Mouse (Mus musculus) v-Abl transformed pro-B cells (cell line): ENCODE results near the gene Ccl20.

Source experiments
- in situ Hi-C, 2 experiments: fragments of 400-800 bp; cut with MboI; formaldehyde crosslinking; loops; one replicate each; pipeline ENCODE4 v1.15.1; 2025; ENCODE audit not compliant: unreplicated experiment in 2 of 2

Gene Ccl20

GRCm38 (mm10) chr1:83116447-83117137 is at the start of gene Ccl20:
Gene Ccl20 (plus strand): TSS chr1:83116766.
- in situ Hi-C loops: no loop called here

GRCm38 (mm10) chr1:83067205-83067604 is 49.4 kb upstream of the Ccl20 start:
- in situ Hi-C loops: loop anchor here in 1 of 2 experiments (25.0 kb wide), 1 partner anchor 1755 kb away; no protein-coding TSS in a partner anchor

GRCm38 (mm10) chr1:83075526-83076189 is 40.9 kb upstream of the Ccl20 start:
- in situ Hi-C loops: loop anchor here (10.0 kb wide), 1 partner anchor 521 kb away; no protein-coding TSS in a partner anchor

GRCm38 (mm10) chr1:83076190-83076917 is 40.2 kb upstream of the Ccl20 start:
- in situ Hi-C loops: loop anchor here (10.0 kb wide), 1 partner anchor 522 kb away; no protein-coding TSS in a partner anchor

GRCm38 (mm10) chr1:83077016-83077415 is 39.5 kb upstream of the Ccl20 start:
- in situ Hi-C loops: loop anchor here (10.0 kb wide), 1 partner anchor 522 kb away; no protein-coding TSS in a partner anchor

GRCm38 (mm10) chr1:83084790-83085189 is 31.8 kb upstream of the Ccl20 start:
- in situ Hi-C loops: loop anchor here in 1 of 2 experiments (10.0 kb wide), 1 partner anchor 300 kb away; no protein-coding TSS in a partner anchor

- in situ Hi-C loops: no loop called here
Measured at GRCm38 (mm10) chr1:83091268-83091667, 25.3 kb upstream of the Ccl20 start.

GRCm38 (mm10) chr1:83096935-83097334 is 19.6 kb upstream of the Ccl20 start:
- in situ Hi-C loops: no loop called here

GRCm38 (mm10) chr1:83099160-83099559 is 17.4 kb upstream of the Ccl20 start:
- in situ Hi-C loops: no loop called here

GRCm38 (mm10) chr1:83099580-83100137 is 16.9 kb upstream of the Ccl20 start:
- in situ Hi-C loops: no loop called here

GRCm38 (mm10) chr1:83101891-83102290 is 14.7 kb upstream of the Ccl20 start:
- in situ Hi-C loops: no loop called here

- in situ Hi-C loops: no loop called here
Measured at GRCm38 (mm10) chr1:83105464-83105863, 11.1 kb upstream of the Ccl20 start.

GRCm38 (mm10) chr1:83107410-83107978 is 9.1 kb upstream of the Ccl20 start:
- in situ Hi-C loops: no loop called here

GRCm38 (mm10) chr1:83110992-83111391 is 5.6 kb upstream of the Ccl20 start:
- in situ Hi-C loops: no loop called here

GRCm38 (mm10) chr1:83111726-83112125 is 4.8 kb upstream of the Ccl20 start:
- in situ Hi-C loops: no loop called here

GRCm38 (mm10) chr1:83117217-83117616 is 651 bp downstream of the Ccl20 start:
- in situ Hi-C loops: no loop called here

- in situ Hi-C loops: no loop called here
Measured at GRCm38 (mm10) chr1:83117661-83118060, 1.1 kb downstream of the Ccl20 start.

- in situ Hi-C loops: no loop called here
Measured at GRCm38 (mm10) chr1:83119903-83120302, 3.3 kb downstream of the Ccl20 start.

- in situ Hi-C loops: no loop called here
Measured at GRCm38 (mm10) chr1:83120312-83120711, 3.7 kb downstream of the Ccl20 start.

- in situ Hi-C loops: no loop called here
Measured at GRCm38 (mm10) chr1:83123201-83123600, 6.6 kb downstream of the Ccl20 start.
